Mouse (Mus musculus): ENCODE results near the gene Casp14. TPM values are rescaled to one million over a fixed set of nuclear protein-coding genes. Genes with fewer than 3 reads are reported as not detected.

Gene Casp14
- polyA plus RNA-seq (2012; fragmentation: generic; extraction: Trizol), result not detected

GRCm38 (mm10) chr10:78718056-78718455 lies at the start of gene Casp14:
Gene Casp14 (minus strand): TSS chr10:78718294.

GRCm38 (mm10) chr10:78752452-78753191 lies 34.5 kb upstream of the Casp14 start, which contains the start of gene Ccdc105:
Gene Ccdc105 (minus strand): TSS chr10:78753065.

Other genes starting within 250 kb of the Casp14 start
- gene Olfr1358, start 200.9 kb downstream of the Casp14 start, polyA plus RNA-seq (2012; fragmentation: generic; extraction: Trizol), result not detected
- gene Ilvbl, start 143.9 kb downstream of the Casp14 start, polyA plus RNA-seq (2012; fragmentation: generic; extraction: Trizol), result 100 to 1,000 TPM in 1 of 2 experiments, 10 to 100 TPM in 1; 41.0 to 101 TPM
- gene Syde1, start 126.3 kb downstream of the Casp14 start, polyA plus RNA-seq (2012; fragmentation: generic; extraction: Trizol), result 10 to 100 TPM; 25.9 to 34.4 TPM
- gene Olfr1357, start 100.2 kb downstream of the Casp14 start, polyA plus RNA-seq (2012; fragmentation: generic; extraction: Trizol), result not detected
- not detected for gene Ccdc105, start 34.8 kb upstream of the Casp14 start, polyA plus RNA-seq (2012; fragmentation: generic; extraction: Trizol)
- not detected for gene Slc1a6, start 62.2 kb upstream of the Casp14 start, polyA plus RNA-seq (2012; fragmentation: generic; extraction: Trizol)
- not detected for gene Olfr1356, start 133.9 kb upstream of the Casp14 start, polyA plus RNA-seq (2012; fragmentation: generic; extraction: Trizol)
- gene Olfr1355, start 157.2 kb upstream of the Casp14 start, polyA plus RNA-seq (2012; fragmentation: generic; extraction: Trizol), result not detected
- not detected for gene Olfr1354, start 194.9 kb upstream of the Casp14 start, polyA plus RNA-seq (2012; fragmentation: generic; extraction: Trizol)
- not detected for gene Olfr8, start 232.3 kb upstream of the Casp14 start, polyA plus RNA-seq (2012; fragmentation: generic; extraction: Trizol)
- not detected for gene Olfr1353, start 245.0 kb upstream of the Casp14 start, polyA plus RNA-seq (2012; fragmentation: generic; extraction: Trizol)

Measured in C3H10T1/2 (cell line).